Mouse (Mus musculus) heart, adult 2 months (tissue): ENCODE measurements around the gene Gm2431. TPM values are rescaled to one million over a fixed set of nuclear protein-coding genes. Genes with fewer than 3 reads are reported as not detected.
"Not testable (repeated sequence)": the region's sequence is repeated elsewhere in the genome, so short reads cannot be mapped to it uniquely, and the experiment has no call there.

ENCODE experiments used
- DNase-seq, 2 experiments: peaks; one replicate each; pipeline ENCODE4 v3.0.0; 2021
- H3K27ac ChIP-seq: fragments of 200-600 bp; 2 replicates; pipeline ENCODE4 v1.8.1; 2022
- H3K27me3 ChIP-seq: fragments of 200-500 bp; 2 replicates; pipeline ENCODE4 v1.6.1; 2012; ENCODE audit warnings: mild to moderate bottlenecking, low read length, inconsistent platforms, mixed read lengths; ENCODE audit not compliant: control insufficient read depth, insufficient read depth
- H3K36me3 ChIP-seq: fragments of 200-500 bp; 2 replicates; pipeline ENCODE4 v1.6.1; 2012; ENCODE audit warnings: low read length, inconsistent platforms; ENCODE audit not compliant: control insufficient read depth, insufficient read depth
- H3K4me1 ChIP-seq: fragments of 200-500 bp; 2 replicates; pipeline ENCODE4 v1.6.1; 2011; ENCODE audit warnings: low read length; ENCODE audit not compliant: control insufficient read depth, insufficient read depth
- H3K4me3 ChIP-seq: fragments of 200-600 bp; 2 replicates; pipeline ENCODE4 v1.8.1; 2022
- H3K79me2 ChIP-seq: fragments of 200-500 bp; replicated peaks from 2 replicates; pipeline ENCODE4 v1.6.1; 2012; ENCODE audit warnings: mild to moderate bottlenecking, inconsistent platforms, low read length, moderate library complexity, mixed read lengths; ENCODE audit not compliant: control insufficient read depth, insufficient read depth
- H3K9ac ChIP-seq: fragments of 200-500 bp; 2 replicates; pipeline ENCODE4 v1.6.1; 2012; ENCODE audit warnings: low read depth, mild to moderate bottlenecking, control low read depth, inconsistent platforms, low read length, mixed read lengths
- CTCF ChIP-seq: fragments of 200-600 bp; IDR thresholded peaks from 2 replicates; pipeline ENCODE4 v1.8.1; 2022; ENCODE audit warnings: antibody characterized with exemption, mild to moderate bottlenecking, moderate library complexity
- EP300 ChIP-seq: fragments of 200-500 bp; IDR thresholded peaks from 2 replicates; pipeline ENCODE4 v1.6.1; 2011; ENCODE audit warnings: low read depth, low read length, control low read depth; ENCODE audit not compliant: insufficient read depth
- POLR2A ChIP-seq: fragments of 200-500 bp; IDR thresholded peaks from 2 replicates; pipeline ENCODE4 v1.6.1; 2011; ENCODE audit warnings: mild to moderate bottlenecking, low read depth, low read length, control low read depth; ENCODE audit not compliant: insufficient read depth
- WGBS: fragments of 180-500 bp; shearing (Covaris S2); methylation state at CpG from one replicate; pipeline ENCODE4 v1.1.7; 2018; 5-methylcytosine and 5-hydroxymethylcytosine counted together
- intact Hi-C: fragments of 180-260 bp; cut with DNase I; formaldehyde crosslinking; loops from one replicate; pipeline ENCODE4 v1.15.1; 2025
- polyA plus RNA-seq: library from polyadenylated mRNA; depleted of rRNA; stranded (reverse); fragments of >200 nt; gene quantifications from 2 replicates; pipeline ENCODE4 v1.2.3, GENCODE M21; 2012
- total RNA-seq, 2 experiments: library from RNA; stranded (reverse); gene quantifications; 2 replicates each; pipeline ENCODE4 v1.2.3; 2021

Gm2431 gene
- total and polyA plus RNA-seq, 3 experiments = not detected

- H3K79me2 ChIP-seq = no peaks in the 10 kb centered on the region
- H3K36me3 ChIP-seq = no peaks in the 10 kb centered on the region
- H3K4me3 ChIP-seq = no peak overlapping the region
- H3K4me1 ChIP-seq = no peaks in the 10 kb centered on the region
- no peaks in the 10 kb centered on the region for H3K27me3 ChIP-seq
- TF ChIP-seq CTCF (peak; percentile 79), EP300 (no peak), POLR2A (no peak)
- intact Hi-C loops = no loop called here
- H3K9ac ChIP-seq = no peak overlapping the region
- peak in 1 of 2 experiments; percentile 24 for DNase-seq
- 2% methylated on average over 2 of the region's 2 CpGs for WGBS
- no peak overlapping the region for H3K27ac ChIP-seq
Measured at GRCm38 (mm10) chr7:142255517-142255916, 2.6 kb downstream of the Gm2431 start.

- intact Hi-C loops = loop anchor here (2.0 kb wide), 1 partner anchor 105 kb away; the partner anchor contains the start of gene Gm45337
- H3K27ac ChIP-seq = no peak overlapping the region
- no peak overlapping the region for H3K4me3 ChIP-seq
- peak in 1 of 2 experiments; percentile 25 for DNase-seq
- no peak overlapping the region for H3K9ac ChIP-seq
- no peaks in the 10 kb centered on the region for H3K36me3 ChIP-seq
- no peaks in the 10 kb centered on the region for H3K79me2 ChIP-seq
- TF ChIP-seq EP300 (no peak), CTCF (peak; percentile 67)
- H3K4me1 ChIP-seq = no peaks in the 10 kb centered on the region
- H3K27me3 ChIP-seq = peaks cover 2% of the 10 kb centered on the region; the same call in 1 of the 2 replicates
- 0% methylated on average over 1 of the region's 1 CpGs for WGBS
Measured at GRCm38 (mm10) chr7:142249824-142250223, 8.3 kb downstream of the Gm2431 start.

DNA sequence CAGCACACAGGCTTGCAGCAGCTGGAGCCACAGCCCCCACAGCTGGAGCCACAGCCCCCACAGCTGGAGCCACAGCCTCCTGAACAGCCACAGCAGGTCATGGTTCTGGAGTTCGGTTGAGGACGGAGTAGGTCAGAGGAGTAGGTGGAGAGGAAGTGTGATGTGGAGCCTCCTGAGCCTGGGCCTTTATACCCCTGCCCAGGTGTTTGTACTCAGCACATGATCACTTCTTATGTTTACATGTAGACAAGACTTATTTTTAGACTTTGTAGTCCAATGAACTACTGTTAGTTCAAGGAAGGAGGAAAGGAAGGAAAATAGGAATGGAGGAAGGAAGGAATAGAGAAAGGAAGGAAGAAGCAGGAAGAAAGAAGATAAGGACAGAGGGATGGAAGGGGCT lies 17.2 kb downstream of the Gm2431 start, which contains the start of gene Gm40460:
TSS of gene Gm40460 (minus strand) at position 101 of the 400 bp plus-strand sequence.
- 37% methylated on average over 2 of the region's 2 CpGs for WGBS
- Histone ChIP-seq H3K79me2 (no peaks in the 10 kb centered on the region), H3K27me3 (no peaks in the 10 kb centered on the region), H3K36me3 (no peaks in the 10 kb centered on the region), H3K9ac (no peak within 1 kb of the TSS), H3K27ac (no peak within 1 kb of the TSS), H3K4me1 (no peaks in the 10 kb centered on the region), H3K4me3 (no peak within 1 kb of the TSS)
- intact Hi-C loops = no loop called here
- TF ChIP-seq POLR2A (no peak), CTCF (no peak), EP300 (no peak)
- DNase-seq = no peak

DNA sequence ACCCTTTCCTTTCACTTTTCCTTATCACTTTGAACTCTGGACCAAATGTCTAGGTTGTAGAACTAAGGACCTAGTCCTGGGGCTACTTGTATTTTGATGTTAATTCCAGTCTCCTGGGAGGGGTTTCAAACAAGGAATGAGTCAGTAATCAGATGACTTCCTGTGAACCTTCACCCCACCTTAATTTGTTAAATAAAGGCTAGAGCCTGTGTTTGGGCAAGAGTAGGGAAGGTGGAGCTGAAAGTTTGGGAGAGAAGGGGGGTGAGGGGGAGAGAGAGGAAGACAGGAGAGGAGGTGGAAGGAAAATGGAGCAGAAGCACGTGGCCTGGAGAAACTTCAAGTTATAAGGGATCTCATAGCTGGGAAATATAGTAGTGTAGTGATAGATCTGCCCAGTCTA lies 26.6 kb downstream of the Gm2431 start:
- H3K4me1 ChIP-seq = peaks cover 2% of the 10 kb centered on the region
- no peak overlapping the region for H3K4me3 ChIP-seq
- intact Hi-C loops = no loop called here
- 33% methylated on average over 1 of the region's 1 CpGs for WGBS
- no peaks in the 10 kb centered on the region for H3K79me2 ChIP-seq
- no peak overlapping the region for H3K27ac ChIP-seq
- no peak overlapping the region for H3K9ac ChIP-seq
- TF ChIP-seq POLR2A = no peak
- TF ChIP-seq CTCF = no peak
- no peak for TF ChIP-seq EP300
- H3K36me3 ChIP-seq = peaks cover 2% of the 10 kb centered on the region; the same call in 1 of the 2 replicates
- H3K27me3 ChIP-seq = no peaks in the 10 kb centered on the region
- no peak for DNase-seq

DNA sequence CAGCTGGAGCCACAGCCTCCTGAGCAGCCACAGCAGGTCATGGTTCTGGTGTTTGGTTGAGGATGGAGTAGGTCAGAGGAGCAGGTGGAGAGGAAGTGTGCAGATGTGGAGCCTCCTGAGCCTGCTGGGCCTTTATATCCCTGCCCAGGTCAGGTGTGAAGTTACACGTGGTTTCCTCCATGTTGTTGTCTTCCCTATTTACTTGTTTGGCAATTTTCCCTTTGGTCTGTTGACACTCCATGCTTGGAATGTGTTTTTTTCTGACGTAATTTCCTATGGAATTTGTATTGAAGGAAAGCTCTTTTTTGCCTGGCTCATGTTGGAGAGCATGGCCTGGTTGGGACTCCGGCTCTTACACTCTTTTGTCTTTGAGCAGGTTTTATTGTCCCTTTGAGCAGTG lies 28.3 kb downstream of the Gm2431 start, which contains the start of gene Krtap5-5:
TSS of gene Krtap5-5 (minus strand) at position 101 of the 400 bp plus-strand sequence.
- H3K27ac ChIP-seq, DNase-seq, H3K79me2 ChIP-seq, intact Hi-C loops, H3K9ac ChIP-seq, H3K4me3 ChIP-seq, H3K27me3 ChIP-seq, H3K36me3 ChIP-seq, H3K4me1 ChIP-seq: not testable (repeated sequence)
- WGBS = 28% methylated on average over 3 of the region's 3 CpGs

DNA sequence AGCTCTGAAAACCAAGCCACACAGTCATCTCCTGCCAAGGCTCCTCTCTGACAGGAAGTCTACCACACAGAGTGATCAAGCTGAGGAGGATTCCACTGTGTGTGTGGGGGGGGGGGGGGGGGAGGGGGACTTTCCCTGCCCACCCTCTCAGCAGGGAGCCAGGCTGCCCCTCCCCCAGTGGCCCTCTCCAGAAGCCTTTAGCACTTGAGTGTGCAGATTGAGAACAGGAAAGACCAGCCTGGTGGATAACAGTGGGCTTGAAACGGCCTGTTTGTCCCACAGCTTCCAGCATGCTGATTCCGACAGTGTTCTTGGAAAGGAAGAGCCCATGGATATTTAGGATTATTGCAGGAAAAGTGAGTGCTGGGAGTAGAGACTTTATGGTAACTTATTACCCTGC lies 33.6 kb downstream of the Gm2431 start:
- intact Hi-C loops = no loop called here
- DNase-seq = no peak
- H3K9ac ChIP-seq = no peak overlapping the region
- TF ChIP-seq CTCF (no peak), POLR2A (no peak), EP300 (no peak)
- H3K4me1 ChIP-seq = no peaks in the 10 kb centered on the region
- 34% methylated on average over 2 of the region's 2 CpGs for WGBS
- H3K36me3 ChIP-seq = no peaks in the 10 kb centered on the region
- no peak overlapping the region for H3K4me3 ChIP-seq
- no peaks in the 10 kb centered on the region for H3K27me3 ChIP-seq
- H3K27ac ChIP-seq = no peak overlapping the region
- H3K79me2 ChIP-seq = no peaks in the 10 kb centered on the region

GRCm38 (mm10) chr7:142212136-142212535 lies 46.0 kb downstream of the Gm2431 start:
- H3K36me3 ChIP-seq, DNase-seq, H3K27me3 ChIP-seq, H3K4me3 ChIP-seq, H3K79me2 ChIP-seq, H3K4me1 ChIP-seq, H3K27ac ChIP-seq, intact Hi-C loops, H3K9ac ChIP-seq: not testable (repeated sequence)
- 50% methylated on average over 1 of the region's 1 CpGs for WGBS
